Mouse (Mus musculus): ENCODE results near the gene Olfr544. TPM values are rescaled to one million over a fixed set of nuclear protein-coding genes. Genes with fewer than 3 reads are reported as not detected.
"Not testable (repeated sequence)": the region's sequence is repeated elsewhere in the genome, so short reads cannot be mapped to it uniquely, and the experiment has no call there.

Gene Olfr544
- not detected for total RNA-seq (2022)

DNA sequence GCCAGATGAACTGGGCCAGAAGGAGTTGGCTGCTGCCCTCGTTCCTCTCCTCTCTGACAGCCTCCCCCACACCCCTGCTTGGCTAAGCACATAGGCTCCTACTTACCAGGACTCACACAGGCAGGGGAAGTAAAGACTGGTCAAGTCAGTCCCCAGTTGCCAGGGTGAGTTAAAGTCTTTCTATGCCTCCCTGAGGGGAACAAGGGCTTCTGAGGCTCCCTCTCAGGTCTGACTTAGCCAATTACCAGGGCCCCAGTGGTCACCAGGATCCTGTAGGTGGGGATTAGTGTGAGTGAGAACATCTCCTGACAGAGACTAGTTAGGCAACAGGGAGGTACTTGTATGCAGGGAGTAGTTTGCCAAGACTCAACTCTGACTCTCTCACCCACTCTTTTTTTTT, at the start of gene Olfr544:
Gene Olfr544 (minus strand): TSS at position 153 of the 400 bp plus-strand sequence.
- DNase-seq (ENCODE audit: low spot score), result no peak

GRCm38 (mm10) chr7:102534449-102534848, 46.3 kb upstream of the Olfr544 start, which contains the start of gene Olfr547:
TSS of gene Olfr547 (plus strand) at chr7:102534749.
- no peak for DNase-seq (ENCODE audit: low spot score)

- no peak for DNase-seq (ENCODE audit: low spot score)
Observed at GRCm38 (mm10) chr7:102529052-102529451, 40.9 kb upstream of the Olfr544 start.

DNA sequence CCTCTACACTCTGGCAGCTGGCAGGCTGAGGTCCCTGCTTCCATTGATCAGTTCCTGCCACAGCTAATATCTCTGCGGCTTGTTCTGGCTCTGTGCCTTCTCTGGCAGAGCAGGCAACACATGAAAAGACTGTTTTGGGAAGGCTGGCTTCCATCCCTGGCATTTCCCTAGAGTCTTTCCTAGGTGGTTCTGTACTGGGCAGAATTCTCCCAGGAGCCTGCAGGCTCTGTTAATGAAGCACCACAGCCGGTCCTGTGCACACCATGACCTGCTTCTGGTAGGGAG, 28.9 kb upstream of the Olfr544 start:
- no peak for DNase-seq (ENCODE audit: low spot score)

- no peak for DNase-seq (ENCODE audit: low spot score)
Observed at GRCm38 (mm10) chr7:102516261-102517050, 28.3 kb upstream of the Olfr544 start.

DNA sequence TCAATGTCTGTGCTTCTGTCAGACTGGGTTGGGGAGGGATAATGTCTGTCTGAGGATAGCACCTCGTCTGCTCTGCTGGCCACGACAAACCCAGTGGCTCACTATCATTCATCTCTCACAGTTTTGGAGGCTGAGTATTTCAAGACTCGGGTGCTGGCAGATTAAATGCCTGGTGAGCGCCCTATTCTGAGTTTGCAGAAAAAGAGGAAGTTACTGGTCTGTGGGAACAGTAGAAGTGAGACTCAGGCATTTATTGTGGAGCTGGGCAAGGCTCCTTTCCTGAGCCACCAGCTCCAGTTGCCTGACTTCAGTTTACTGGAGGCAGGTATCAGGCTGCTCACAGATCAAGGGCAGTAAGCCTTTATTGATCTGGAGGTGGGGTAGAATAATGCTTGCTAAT, 26.0 kb upstream of the Olfr544 start:
- DNase-seq (ENCODE audit: low spot score), result no peak

- peak; percentile 70 for DNase-seq (ENCODE audit: low spot score)
Observed at GRCm38 (mm10) chr7:102512814-102513435, 24.8 kb upstream of the Olfr544 start.

DNA sequence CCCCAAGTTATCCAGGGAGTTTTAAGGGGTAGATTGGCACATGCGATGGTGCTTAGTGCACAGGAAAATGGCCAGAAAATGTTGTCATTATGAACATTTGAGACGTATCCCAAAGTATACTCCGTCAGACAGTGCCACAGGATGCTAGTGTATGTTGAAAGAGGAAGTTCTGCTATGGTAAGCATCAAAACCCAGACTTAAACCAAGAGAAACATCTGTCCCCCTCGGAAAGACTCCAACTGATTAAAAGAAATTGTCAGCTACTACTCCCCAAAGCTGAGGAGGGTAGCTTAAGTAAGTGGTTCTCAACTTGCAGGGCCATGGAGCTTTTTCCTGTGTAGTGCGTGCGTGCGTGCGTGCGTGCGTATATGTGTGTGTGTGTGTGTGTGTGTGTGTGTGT, 23.8 kb upstream of the Olfr544 start:
- no peak for DNase-seq (ENCODE audit: low spot score)

- DNase-seq (ENCODE audit: low spot score), result no peak
Observed at GRCm38 (mm10) chr7:102509726-102510125, 21.6 kb upstream of the Olfr544 start.

DNA sequence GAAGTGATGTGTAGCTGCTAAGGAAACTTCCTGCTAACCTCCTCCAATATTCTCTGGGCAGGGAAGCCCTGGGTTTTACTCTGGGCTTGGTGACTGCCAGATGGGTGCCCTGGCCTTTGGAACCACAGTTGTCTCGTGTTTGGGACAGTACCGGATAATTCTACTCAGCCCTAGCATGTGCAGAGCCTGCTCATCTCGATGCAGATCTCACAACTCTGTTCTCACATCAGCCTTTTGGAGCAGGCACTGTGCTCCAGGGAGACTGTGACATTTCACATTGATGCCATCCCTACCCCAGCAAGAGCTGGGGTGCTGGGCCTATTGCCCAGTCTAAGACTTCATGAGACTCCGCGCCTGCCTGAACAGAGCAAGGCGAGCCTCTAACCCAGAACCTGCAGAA, 20.6 kb upstream of the Olfr544 start:
- no peak for DNase-seq (ENCODE audit: low spot score)

- no peak for DNase-seq (ENCODE audit: low spot score)
Observed at GRCm38 (mm10) chr7:102508066-102508465, 20.0 kb upstream of the Olfr544 start.

- peak; percentile 74 for DNase-seq (ENCODE audit: low spot score)
Observed at GRCm38 (mm10) chr7:102506848-102507247, 18.7 kb upstream of the Olfr544 start.

DNA sequence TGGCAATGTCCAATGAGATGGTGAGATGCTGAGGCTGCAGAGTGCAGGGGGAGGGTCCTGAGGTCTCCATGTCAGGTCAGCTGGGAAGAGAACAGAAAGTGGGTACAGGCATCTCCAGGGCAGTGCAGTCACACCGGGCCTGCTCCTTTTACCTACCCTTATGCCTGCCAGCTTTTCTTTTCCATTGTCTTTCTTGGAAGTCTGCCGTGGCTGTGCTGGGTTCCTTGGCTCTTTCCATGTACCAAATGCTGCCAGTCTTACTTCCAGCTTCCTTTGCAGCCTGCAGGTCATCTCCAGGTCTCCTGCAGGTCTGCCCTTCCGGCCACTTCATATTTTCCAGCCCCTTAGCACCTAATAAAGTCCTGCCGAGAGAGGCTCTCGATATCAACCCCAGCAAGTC, 13.9 kb upstream of the Olfr544 start:
- DNase-seq (ENCODE audit: low spot score), result no peak

GRCm38 (mm10) chr7:102499473-102499872, 11.4 kb upstream of the Olfr544 start, which contains the start of gene Olfr545:
TSS of gene Olfr545 (minus strand) at chr7:102499573.
- no peak for DNase-seq (ENCODE audit: low spot score)

DNA sequence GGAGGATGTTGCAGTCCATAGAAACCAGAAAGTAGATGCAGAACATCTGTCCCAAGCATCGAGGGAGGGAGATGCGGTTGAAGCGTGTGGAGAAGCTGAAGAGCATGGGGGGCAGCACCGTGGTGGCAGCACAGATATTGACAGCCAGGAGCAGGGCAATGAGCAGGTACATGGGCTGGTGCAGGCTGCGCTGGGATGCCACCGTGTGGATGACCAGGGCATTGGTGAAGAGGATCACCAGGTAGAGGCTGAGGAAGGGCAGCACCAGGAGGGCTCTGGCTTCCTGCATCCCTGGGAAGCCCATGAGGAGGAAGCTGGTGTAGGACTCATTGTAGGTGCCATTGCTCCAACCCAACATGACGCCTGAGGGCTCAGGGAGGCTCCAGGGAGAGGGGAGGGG, 6.3 kb upstream of the Olfr544 start:
- DNase-seq (ENCODE audit: low spot score), result not testable (repeated sequence)

DNA sequence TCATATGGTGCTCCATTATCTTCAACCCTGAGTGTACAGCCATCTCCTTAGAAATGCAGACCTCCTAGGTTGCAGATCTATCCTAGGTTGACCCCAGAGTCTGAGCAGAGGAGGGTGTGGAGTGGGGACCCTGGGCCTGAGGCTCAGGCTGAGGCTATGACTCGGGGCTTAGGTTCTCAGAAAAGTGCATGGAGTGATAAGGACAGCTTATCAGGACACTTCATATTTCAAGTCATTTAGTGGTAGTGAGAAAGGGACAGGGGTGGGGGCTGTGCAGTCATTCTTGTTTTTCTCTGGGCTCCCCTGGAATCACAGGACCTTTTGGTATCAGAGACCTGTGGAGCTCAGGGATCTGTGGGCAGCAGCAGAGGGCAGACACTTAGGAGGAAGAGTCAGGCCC, 2.0 kb downstream of the Olfr544 start:
- DNase-seq (ENCODE audit: low spot score), result no peak

DNA sequence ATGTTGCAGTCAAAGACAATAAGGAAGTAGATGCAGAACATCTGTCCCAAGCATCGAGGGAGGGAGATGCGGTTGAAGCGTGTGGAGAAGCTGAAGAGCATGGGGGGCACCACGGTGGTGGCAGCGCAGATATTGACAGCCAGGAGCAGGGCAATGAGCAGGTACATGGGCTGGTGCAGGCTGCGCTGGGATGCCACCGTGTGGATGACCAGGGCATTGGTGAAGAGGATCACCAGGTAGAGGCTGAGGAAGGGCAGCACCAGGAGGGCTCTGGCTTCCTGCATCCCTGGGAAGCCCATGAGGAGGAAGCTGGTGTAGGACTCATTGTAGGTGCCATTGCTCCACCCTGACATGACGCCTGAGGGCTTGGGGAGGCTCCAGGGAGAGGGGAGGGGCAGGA, 3.3 kb downstream of the Olfr544 start:
- DNase-seq (ENCODE audit: low spot score), result not testable (repeated sequence)

DNA sequence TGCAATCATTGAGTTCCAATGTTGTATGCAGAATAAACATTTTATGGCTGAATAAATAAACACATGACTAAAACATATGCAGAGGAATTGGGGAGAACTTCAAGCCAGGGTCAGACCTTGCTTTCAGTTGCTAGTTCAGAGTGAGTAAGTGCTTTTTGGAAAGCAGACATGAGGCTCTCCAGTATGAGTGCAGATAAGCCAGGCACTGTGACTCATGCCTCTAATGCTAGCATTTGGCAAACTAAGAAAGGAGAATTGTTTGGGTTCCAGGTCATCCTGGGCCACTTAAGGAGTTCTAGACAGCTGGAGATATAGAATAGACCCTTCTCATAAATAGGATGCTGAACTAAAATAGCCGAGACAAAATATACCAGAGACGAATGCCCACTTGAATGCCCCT, 4.4 kb downstream of the Olfr544 start:
- DNase-seq (ENCODE audit: low spot score), result peak; percentile 13

DNA sequence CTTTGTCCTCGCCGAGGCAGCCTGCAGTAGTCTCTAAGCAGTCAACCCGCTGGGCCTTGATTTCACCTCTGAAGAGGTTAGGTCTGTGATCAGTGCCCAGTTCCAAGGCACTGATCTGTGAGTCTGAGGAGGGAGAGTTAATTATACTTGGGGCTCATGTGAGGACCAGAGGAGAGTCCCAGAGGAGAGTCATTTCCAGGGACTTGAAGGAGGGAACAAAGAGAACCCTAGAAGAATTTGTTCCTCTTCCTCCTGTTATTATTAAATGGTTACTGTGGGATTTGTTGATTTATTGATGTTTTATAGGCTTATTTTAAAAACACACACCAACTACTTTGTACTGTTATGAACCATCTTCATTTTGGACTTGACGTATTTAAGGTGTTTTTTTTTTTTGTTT, 6.5 kb downstream of the Olfr544 start, which contains the start of gene Olfr543:
Gene Olfr543 (minus strand): TSS at position 101 of the 400 bp plus-strand sequence.
- DNase-seq (ENCODE audit: low spot score), result no peak

- DNase-seq (ENCODE audit: low spot score), result no peak
Observed at GRCm38 (mm10) chr7:102480821-102481220, 7.3 kb downstream of the Olfr544 start.

DNA sequence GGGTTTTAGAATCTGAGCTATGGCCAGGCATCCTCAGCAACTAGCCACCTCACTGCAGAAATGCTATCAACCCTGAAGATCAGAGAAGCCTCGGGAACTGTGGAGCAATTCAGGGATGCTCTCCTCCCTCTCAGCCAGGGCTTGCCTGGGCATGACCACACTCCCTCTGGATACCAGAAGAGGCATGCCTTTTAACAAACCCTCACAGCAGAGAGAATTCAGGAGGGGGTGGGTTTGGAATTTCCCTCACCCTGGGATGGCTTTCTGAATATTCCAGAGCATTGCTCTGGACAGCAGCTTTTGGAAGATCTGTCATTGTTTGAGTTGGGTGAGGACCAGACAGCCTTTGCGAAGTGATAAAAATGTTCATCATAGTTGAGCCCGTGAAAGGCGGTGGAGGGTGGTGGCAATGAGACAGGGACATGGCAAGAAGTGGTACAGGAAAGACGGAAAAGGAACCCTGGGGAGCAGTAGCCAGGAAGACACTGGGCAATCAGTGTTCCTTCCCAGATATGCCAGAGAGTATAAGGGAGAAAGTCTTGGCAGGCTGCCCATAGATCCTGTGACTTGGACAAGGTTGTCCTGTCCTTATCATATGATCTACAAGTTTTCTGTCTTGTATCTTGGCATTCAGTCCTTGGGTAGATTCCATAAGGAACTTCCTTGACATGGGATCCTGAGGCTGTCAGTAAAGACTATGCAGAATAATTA, 8.6 kb downstream of the Olfr544 start:
- no peak for DNase-seq (ENCODE audit: low spot score)

DNA sequence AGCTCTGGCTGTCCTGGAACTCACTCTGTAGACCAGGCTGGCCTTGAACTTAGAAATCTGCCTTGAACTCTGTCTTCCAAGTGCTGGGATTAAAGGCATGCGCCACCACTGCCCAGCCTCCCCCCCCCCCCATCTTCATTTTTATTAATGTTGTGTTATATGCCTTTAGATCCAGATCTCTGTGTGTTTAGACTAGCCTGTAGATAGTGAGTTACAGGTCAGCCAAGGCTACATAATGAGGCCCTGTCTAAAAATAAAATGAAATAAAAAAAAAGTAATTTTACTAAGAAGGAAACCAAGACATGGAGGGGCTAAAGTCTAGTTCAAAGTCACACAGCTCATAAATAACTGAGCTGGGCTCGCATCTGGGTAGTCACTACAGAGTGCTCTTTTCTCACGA, 9.2 kb downstream of the Olfr544 start:
- no peak for DNase-seq (ENCODE audit: low spot score)

GRCm38 (mm10) chr7:102478425-102478824, 9.7 kb downstream of the Olfr544 start:
- no peak for DNase-seq (ENCODE audit: low spot score)
